Mouse (Mus musculus) E14TG2a.4 (cell line): ENCODE results near the gene Havcr2.
A peak's percentile ranks its signal among the peaks of the same experiment; 100 is the strongest.
"Not testable (repeated sequence)": the region's sequence is repeated elsewhere in the genome, so short reads cannot be mapped to it uniquely, and the experiment has no call there.

ENCODE experiments used
- H3K27me3 ChIP-seq: 2 replicates; pipeline ENCODE4 v1.6.1; 2014; ENCODE audit warnings: low read length, control low read depth; ENCODE audit not compliant: insufficient read depth
- H3K36me3 ChIP-seq: 2 replicates; pipeline ENCODE4 v1.6.1; 2014; ENCODE audit warnings: low read length, control low read depth; ENCODE audit not compliant: insufficient read depth
- H3K4me1 ChIP-seq: replicated peaks from 2 replicates; pipeline ENCODE4 v1.6.1; 2014; ENCODE audit warnings: low read depth, low read length, control low read depth
- H3K4me3 ChIP-seq: replicated peaks from 2 replicates; pipeline ENCODE4 v1.5.1; 2014; ENCODE audit warnings: mild to moderate bottlenecking, low read length
- H3K9me3 ChIP-seq: 2 replicates; pipeline ENCODE4 v1.6.1; 2014; ENCODE audit warnings: low read length, control low read depth
- CTCF ChIP-seq: conservative IDR thresholded peaks from 2 replicates; pipeline ENCODE4 v1.5.1; 2014; ENCODE audit warnings: low read length
- NANOG ChIP-seq: IDR thresholded peaks from 2 replicates; pipeline ENCODE4 v1.6.1; 2014; ENCODE audit warnings: borderline replicate concordance, low read length, mixed read lengths
- POU5F1 ChIP-seq: IDR thresholded peaks from 2 replicates; pipeline ENCODE4 v1.6.1; 2014; ENCODE audit warnings: low read length, borderline replicate concordance

The Havcr2 gene

GRCm38 (mm10) chr11:46488231-46488630 lies 33.5 kb downstream of the Havcr2 start:
- peaks cover 10% of the 10 kb centered on the region; the same call in 1 of the 2 replicates for H3K9me3 ChIP-seq

GRCm38 (mm10) chr11:46488650-46489049 lies 33.9 kb downstream of the Havcr2 start:
- TF ChIP-seq CTCF (no peak), POU5F1 (no peak), NANOG (no peak)
- Histone ChIP-seq H3K36me3 (no peaks in the 10 kb centered on the region), H3K4me3 (no peak overlapping the region), H3K4me1 (peaks cover 14% of the 10 kb centered on the region), H3K9me3 (peaks cover 10% of the 10 kb centered on the region; the same call in 1 of the 2 replicates), H3K27me3 (no peaks in the 10 kb centered on the region)

More at GRCm38 (mm10) chr11:46488231-46488630, 33.5 kb downstream of the Havcr2 start:
- Histone ChIP-seq H3K4me3 (no peak overlapping the region), H3K4me1 (peaks cover 14% of the 10 kb centered on the region), H3K27me3 (no peaks in the 10 kb centered on the region), H3K36me3 (no peaks in the 10 kb centered on the region)
- TF ChIP-seq NANOG (no peak), CTCF (no peak), POU5F1 (no peak)

- Histone ChIP-seq H3K4me3 (no peak overlapping the region), H3K36me3 (no peaks in the 10 kb centered on the region), H3K27me3 (0 out of 2 replicates have a peak, but pooled peaks cover 4% of the 10 kb centered on the region), H3K9me3 (no peaks in the 10 kb centered on the region), H3K4me1 (no peaks in the 10 kb centered on the region)
- no peak for TF ChIP-seq POU5F1
- no peak for TF ChIP-seq CTCF
- no peak for TF ChIP-seq NANOG
These were observed 52.4 kb downstream of the Havcr2 start for GRCm38 (mm10) chr11:46507146-46507545.

- no peaks in the 10 kb centered on the region for H3K36me3 ChIP-seq
- H3K9me3 ChIP-seq: no peaks in the 10 kb centered on the region
- 0 out of 2 replicates have a peak, but pooled peaks cover 4% of the 10 kb centered on the region for H3K27me3 ChIP-seq
- no peaks in the 10 kb centered on the region for H3K4me1 ChIP-seq
- no peak overlapping the region for H3K4me3 ChIP-seq
- no peak for TF ChIP-seq POU5F1
- no peak for TF ChIP-seq NANOG
- TF ChIP-seq CTCF: no peak
These were observed 55.2 kb downstream of the Havcr2 start for GRCm38 (mm10) chr11:46509900-46510299.

- not testable (repeated sequence) for H3K4me3 ChIP-seq, H3K9me3 ChIP-seq, H3K27me3 ChIP-seq, H3K36me3 ChIP-seq
- peaks cover 22% of the 10 kb centered on the region for H3K4me1 ChIP-seq
These were observed 66.6 kb downstream of the Havcr2 start for GRCm38 (mm10) chr11:46521341-46521740.

GRCm38 (mm10) chr11:46522719-46523118 lies 68.0 kb downstream of the Havcr2 start:
- peaks cover 22% of the 10 kb centered on the region for H3K4me1 ChIP-seq
- H3K27me3 ChIP-seq: no peaks in the 10 kb centered on the region
- no peaks in the 10 kb centered on the region for H3K9me3 ChIP-seq
- TF ChIP-seq CTCF (peak; percentile 17; the same call in 1 of the 2 replicates), POU5F1 (no peak), NANOG (no peak)
- H3K36me3 ChIP-seq: no peaks in the 10 kb centered on the region
- no peak overlapping the region for H3K4me3 ChIP-seq

GRCm38 (mm10) chr11:46523912-46524311 lies 69.2 kb downstream of the Havcr2 start, which contains the start of gene Gm12169:
Gene Gm12169, plus strand, starts transcription at chr11:46524212.
- no peak within 1 kb of the TSS for H3K4me3 ChIP-seq
- peaks cover 22% of the 10 kb centered on the region for H3K4me1 ChIP-seq
- no peaks in the 10 kb centered on the region for H3K9me3 ChIP-seq
- H3K36me3 ChIP-seq: no peaks in the 10 kb centered on the region
- TF ChIP-seq CTCF: no peak
- no peak for TF ChIP-seq POU5F1
- no peak for TF ChIP-seq NANOG
- no peaks in the 10 kb centered on the region for H3K27me3 ChIP-seq

- Histone ChIP-seq H3K4me1 (peaks cover 5% of the 10 kb centered on the region), H3K4me3 (no peak overlapping the region), H3K9me3 (no peaks in the 10 kb centered on the region), H3K27me3 (no peaks in the 10 kb centered on the region), H3K36me3 (no peaks in the 10 kb centered on the region)
- TF ChIP-seq NANOG (no peak), CTCF (no peak), POU5F1 (no peak)
These were observed 75.4 kb downstream of the Havcr2 start for GRCm38 (mm10) chr11:46530149-46530548.
